Mouse (Mus musculus): ENCODE results near the gene Olfr1357.

DNA sequence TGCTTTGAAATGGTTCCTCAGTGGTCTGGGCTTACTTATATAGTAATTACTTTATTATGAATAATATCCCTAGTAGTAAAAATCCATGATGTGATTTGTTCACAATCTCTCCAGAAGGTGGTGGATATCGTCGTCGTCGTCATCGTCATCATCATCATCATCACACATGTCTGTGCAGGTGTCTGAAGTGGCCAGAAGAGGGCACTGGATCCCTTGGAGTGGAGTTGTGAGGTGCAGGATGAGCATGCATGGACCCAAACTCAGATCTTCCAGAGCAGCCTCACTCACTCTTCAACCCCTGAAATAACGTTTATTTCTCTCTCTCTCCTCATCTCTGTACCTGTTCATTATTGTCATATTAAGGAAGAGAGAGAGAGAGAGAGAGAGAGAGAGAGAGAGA is 14.4 kb upstream of the Olfr1357 start:
- TF ChIP-seq CTCF (IDR thresholded peaks at IDR 0.05; ENCODE audit: control insufficient read depth, insufficient read depth, insufficient replicate concordance, low read depth, low read length): peak; percentile 54; the same call in 1 of the 2 replicates
- TF ChIP-seq POLR2A (IDR thresholded peaks at IDR 0.05; ENCODE audit: control insufficient read depth, low read depth, low read length): no peak
